Mouse (Mus musculus): ENCODE measurements around the gene Cdk7.
A peak's percentile ranks its signal among the peaks of the same experiment; 100 is the strongest.

Gene Cdk7

DNA sequence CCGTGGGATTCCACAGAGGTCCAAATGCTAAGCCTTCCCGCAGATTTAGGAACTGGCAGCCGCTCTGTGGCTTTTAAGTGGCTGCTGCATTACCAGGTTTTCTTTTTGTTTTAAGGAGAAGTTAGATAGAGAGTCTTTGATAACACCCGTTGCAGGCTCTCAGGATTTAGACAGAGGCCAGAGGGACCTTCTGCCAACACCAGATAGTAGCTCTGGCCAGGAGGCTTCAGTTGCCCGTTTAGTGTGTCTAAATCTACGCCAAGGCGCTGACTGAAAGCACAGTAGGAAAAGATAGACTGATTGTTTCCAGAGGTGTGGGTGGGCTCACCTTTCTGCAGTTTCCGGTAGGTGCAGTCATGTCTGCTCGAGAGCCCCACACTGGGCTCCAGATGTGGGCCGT, 5.5 kb downstream of the Cdk7 start:
- no peak for DNase-seq (ENCODE audit: low read depth, low spot score)

GRCm38 (mm10) chr13:100724051-100724754, 6.5 kb downstream of the Cdk7 start:
- DNase-seq (ENCODE audit: low read depth, low spot score): no peak

- DNase-seq (ENCODE audit: low read depth, low spot score): no peak
Observed at GRCm38 (mm10) chr13:100721656-100722055, 9.1 kb downstream of the Cdk7 start.

- no peak for DNase-seq (ENCODE audit: low read depth, low spot score)
Observed at GRCm38 (mm10) chr13:100715467-100715866, 15.3 kb downstream of the Cdk7 start.

- DNase-seq (ENCODE audit: low read depth, low spot score): no peak
Observed at GRCm38 (mm10) chr13:100706206-100706605, 24.5 kb downstream of the Cdk7 start.

GRCm38 (mm10) chr13:100703468-100703867, 27.3 kb downstream of the Cdk7 start:
- DNase-seq (ENCODE audit: low read depth, low spot score): no peak

- no peak for DNase-seq (ENCODE audit: low read depth, low spot score)
Observed at GRCm38 (mm10) chr13:100698866-100699265, 31.9 kb downstream of the Cdk7 start.

DNA sequence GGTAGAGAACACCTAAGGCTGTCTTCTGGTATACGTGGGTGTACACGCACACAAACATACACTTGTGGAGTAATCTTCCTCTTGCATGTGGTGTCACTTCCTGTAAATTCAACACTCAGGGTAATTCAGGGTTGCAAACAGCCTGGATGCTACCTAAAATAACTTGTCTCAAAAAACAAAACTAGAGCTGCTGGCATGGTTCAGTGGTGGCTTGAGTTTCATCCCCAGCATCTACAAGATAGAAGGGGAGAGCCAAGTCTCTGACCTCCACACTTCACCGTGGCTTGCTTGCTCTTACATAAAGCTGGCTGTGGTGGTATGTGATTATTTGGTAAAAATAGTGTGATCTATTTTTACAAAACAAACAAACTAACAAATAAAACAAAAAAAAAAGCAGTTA, 33.2 kb downstream of the Cdk7 start:
- no peak for DNase-seq (ENCODE audit: low read depth, low spot score)

- DNase-seq (ENCODE audit: low read depth, low spot score): no peak
Observed at GRCm38 (mm10) chr13:100687513-100687912, 43.2 kb downstream of the Cdk7 start.

- DNase-seq (ENCODE audit: low read depth, low spot score): no peak
Observed at GRCm38 (mm10) chr13:100684355-100684754, 46.4 kb downstream of the Cdk7 start.

DNA sequence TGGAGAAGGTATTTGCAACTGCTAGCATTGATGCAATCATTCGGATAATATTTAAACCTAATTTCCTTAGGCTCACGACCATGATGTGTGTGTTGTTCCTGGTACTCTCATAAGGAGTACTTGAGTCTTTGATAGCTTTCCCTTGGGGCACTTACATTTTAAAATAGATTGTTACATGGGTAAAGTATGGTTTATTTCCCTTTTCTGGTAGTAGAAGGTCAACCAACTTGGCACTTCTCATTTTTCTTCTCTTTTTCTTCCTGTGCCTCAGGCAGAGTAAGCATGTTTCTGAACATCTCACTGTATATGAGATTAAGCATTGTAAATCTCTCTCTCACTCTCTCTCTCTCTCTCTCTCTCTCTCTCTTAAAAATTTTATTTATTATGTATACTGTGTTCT, 47.9 kb downstream of the Cdk7 start:
- no peak for DNase-seq (ENCODE audit: low read depth, low spot score)

- DNase-seq (ENCODE audit: low read depth, low spot score): no peak
Observed at GRCm38 (mm10) chr13:100681615-100682014, 49.1 kb downstream of the Cdk7 start.

DNA sequence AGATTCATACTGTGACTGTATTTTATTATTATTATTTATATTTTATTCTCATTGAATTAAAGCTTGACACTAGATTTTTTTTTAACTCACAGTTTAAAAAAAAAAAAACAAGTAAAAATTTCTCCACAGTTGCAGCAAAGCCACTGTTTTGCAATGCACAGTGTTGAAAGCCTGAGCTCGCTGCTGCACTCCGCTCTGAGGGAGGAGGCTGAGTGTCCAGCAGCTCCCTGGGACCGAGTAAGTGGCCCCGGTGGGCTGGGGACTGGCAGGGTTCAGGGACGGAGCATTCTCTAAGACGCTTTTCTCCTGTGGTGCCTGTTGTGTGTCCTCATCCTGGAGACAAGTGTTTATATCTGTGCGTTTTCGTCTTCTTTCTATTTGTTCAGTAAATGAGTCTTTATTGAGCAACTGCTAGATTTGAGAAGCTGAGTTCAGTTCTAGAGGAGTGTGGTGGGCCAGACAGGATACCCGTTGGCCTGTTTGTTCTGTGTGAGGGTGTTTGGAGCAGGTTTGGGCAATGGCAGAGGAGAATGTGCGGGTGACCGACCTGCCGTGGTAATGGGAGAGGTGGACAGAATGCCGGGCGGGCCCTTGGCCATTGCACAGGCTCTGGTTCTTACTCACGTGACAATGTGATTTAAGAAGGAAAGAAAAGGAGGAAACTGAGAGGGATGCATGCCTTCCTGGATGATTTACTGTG, 54.7 kb downstream of the Cdk7 start:
- no peak for DNase-seq (ENCODE audit: low read depth, low spot score)

GRCm38 (mm10) chr13:100670181-100670741, 60.5 kb downstream of the Cdk7 start:
- no peak for DNase-seq (ENCODE audit: low read depth, low spot score)

GRCm38 (mm10) chr13:100669291-100670022, 61.3 kb downstream of the Cdk7 start, which contains the start of gene Ccdc125:
Gene Ccdc125 (plus strand): TSS chr13:100669717.
- DNase-seq (ENCODE audit: low read depth, low spot score): no peak

GRCm38 (mm10) chr13:100659864-100660456, 70.8 kb downstream of the Cdk7 start:
- peak; percentile 53 for DNase-seq (ENCODE audit: low read depth, low spot score)

GRCm38 (mm10) chr13:100658091-100658490, 72.6 kb downstream of the Cdk7 start:
- no peak for DNase-seq (ENCODE audit: low read depth, low spot score)
